Mouse (Mus musculus): ENCODE results near the gene Dok4. TPM values are rescaled to one million over a fixed set of nuclear protein-coding genes. Genes with fewer than 3 reads are reported as not detected.

Dok4 gene
- polyA plus RNA-seq, 1 experiment, result 5.3 TPM

GRCm38 (mm10) chr8:94907591-94908300 lies 31.6 kb upstream of the Dok4 start:
- no peak for TF ChIP-seq POLR2A (IDR thresholded peaks at IDR 0.05; ENCODE audit: low read depth, low read length)
- no peak for TF ChIP-seq CTCF (IDR thresholded peaks at IDR 0.05; ENCODE audit: extremely low read depth, insufficient read depth, insufficient read length, insufficient replicate concordance)
- Histone ChIP-seq H3K36me3 (ENCODE audit: control insufficient read depth, insufficient read depth, low read length) (no peaks in the 10 kb centered on the region), H3K27me3 (ENCODE audit: control insufficient read depth, insufficient read depth, low read length) (no peaks in the 10 kb centered on the region), H3K27ac (ENCODE audit: insufficient read depth, low read length) (no peak overlapping the region), H3K4me1 (ENCODE audit: control insufficient read depth, insufficient read depth, insufficient read length) (no peaks in the 10 kb centered on the region), H3K4me3 (ENCODE audit: extremely low read depth, insufficient read depth, insufficient read length) (no peak overlapping the region)
- no peak for DNase-seq (ENCODE audit: low read depth in 1 of 2, low spot score in 2 of 2)
- WGBS, result 73% methylated on average over 18 of the region's 18 CpGs

GRCm38 (mm10) chr8:94904450-94905175 lies 28.5 kb upstream of the Dok4 start:
- Histone ChIP-seq H3K4me3 (ENCODE audit: extremely low read depth, insufficient read depth, insufficient read length) (no peak overlapping the region), H3K27ac (ENCODE audit: insufficient read depth, low read length) (peak overlapping the region; percentile 29; the same call in 1 of the 2 replicates), H3K4me1 (ENCODE audit: control insufficient read depth, insufficient read depth, insufficient read length) (peaks cover 5% of the 10 kb centered on the region), H3K27me3 (ENCODE audit: control insufficient read depth, insufficient read depth, low read length) (no peaks in the 10 kb centered on the region), H3K36me3 (ENCODE audit: control insufficient read depth, insufficient read depth, low read length) (no peaks in the 10 kb centered on the region)
- 82% methylated on average over 12 of the region's 12 CpGs for WGBS
- TF ChIP-seq CTCF (IDR thresholded peaks at IDR 0.05; ENCODE audit: extremely low read depth, insufficient read depth, insufficient read length, insufficient replicate concordance) (no peak), POLR2A (IDR thresholded peaks at IDR 0.05; ENCODE audit: low read depth, low read length) (no peak)
- DNase-seq (ENCODE audit: low read depth in 1 of 2, low spot score in 2 of 2), result no peak

GRCm38 (mm10) chr8:94903709-94904108 lies 27.6 kb upstream of the Dok4 start:
- H3K4me3 ChIP-seq (ENCODE audit: extremely low read depth, insufficient read depth, insufficient read length), result no peak overlapping the region
- no peak for TF ChIP-seq CTCF (IDR thresholded peaks at IDR 0.05; ENCODE audit: extremely low read depth, insufficient read depth, insufficient read length, insufficient replicate concordance)
- TF ChIP-seq POLR2A (IDR thresholded peaks at IDR 0.05; ENCODE audit: low read depth, low read length), result no peak
- DNase-seq (ENCODE audit: low read depth in 1 of 2, low spot score in 2 of 2), result no peak
- WGBS, result 90% methylated on average over 12 of the region's 12 CpGs
- H3K4me1 ChIP-seq (ENCODE audit: control insufficient read depth, insufficient read depth, insufficient read length), result peaks cover 5% of the 10 kb centered on the region
- H3K27me3 ChIP-seq (ENCODE audit: control insufficient read depth, insufficient read depth, low read length), result no peaks in the 10 kb centered on the region
- no peak overlapping the region for H3K27ac ChIP-seq (ENCODE audit: insufficient read depth, low read length)
- no peaks in the 10 kb centered on the region for H3K36me3 ChIP-seq (ENCODE audit: control insufficient read depth, insufficient read depth, low read length)

- no peak for DNase-seq (ENCODE audit: low read depth in 1 of 2, low spot score in 2 of 2)
- 52% methylated on average over 5 of the region's 5 CpGs for WGBS
- no peak for TF ChIP-seq POLR2A (IDR thresholded peaks at IDR 0.05; ENCODE audit: low read depth, low read length)
- Histone ChIP-seq H3K4me1 (ENCODE audit: control insufficient read depth, insufficient read depth, insufficient read length) (peaks cover 5% of the 10 kb centered on the region), H3K27ac (ENCODE audit: insufficient read depth, low read length) (no peak overlapping the region), H3K36me3 (ENCODE audit: control insufficient read depth, insufficient read depth, low read length) (no peaks in the 10 kb centered on the region), H3K27me3 (ENCODE audit: control insufficient read depth, insufficient read depth, low read length) (no peaks in the 10 kb centered on the region), H3K4me3 (ENCODE audit: extremely low read depth, insufficient read depth, insufficient read length) (no peak overlapping the region)
Observed at GRCm38 (mm10) chr8:94901031-94901430, 24.9 kb upstream of the Dok4 start.

GRCm38 (mm10) chr8:94900617-94901016 lies 24.5 kb upstream of the Dok4 start:
- no peaks in the 10 kb centered on the region for H3K27me3 ChIP-seq (ENCODE audit: control insufficient read depth, insufficient read depth, low read length)
- no peak for DNase-seq (ENCODE audit: low read depth in 1 of 2, low spot score in 2 of 2)
- H3K27ac ChIP-seq (ENCODE audit: insufficient read depth, low read length), result no peak overlapping the region
- no peak overlapping the region for H3K4me3 ChIP-seq (ENCODE audit: extremely low read depth, insufficient read depth, insufficient read length)
- TF ChIP-seq POLR2A (IDR thresholded peaks at IDR 0.05; ENCODE audit: low read depth, low read length), result no peak
- TF ChIP-seq CTCF (IDR thresholded peaks at IDR 0.05; ENCODE audit: extremely low read depth, insufficient read depth, insufficient read length, insufficient replicate concordance), result no peak
- H3K4me1 ChIP-seq (ENCODE audit: control insufficient read depth, insufficient read depth, insufficient read length), result peaks cover 5% of the 10 kb centered on the region
- WGBS, result 65% methylated on average over 6 of the region's 6 CpGs
- H3K36me3 ChIP-seq (ENCODE audit: control insufficient read depth, insufficient read depth, low read length), result no peaks in the 10 kb centered on the region

DNA sequence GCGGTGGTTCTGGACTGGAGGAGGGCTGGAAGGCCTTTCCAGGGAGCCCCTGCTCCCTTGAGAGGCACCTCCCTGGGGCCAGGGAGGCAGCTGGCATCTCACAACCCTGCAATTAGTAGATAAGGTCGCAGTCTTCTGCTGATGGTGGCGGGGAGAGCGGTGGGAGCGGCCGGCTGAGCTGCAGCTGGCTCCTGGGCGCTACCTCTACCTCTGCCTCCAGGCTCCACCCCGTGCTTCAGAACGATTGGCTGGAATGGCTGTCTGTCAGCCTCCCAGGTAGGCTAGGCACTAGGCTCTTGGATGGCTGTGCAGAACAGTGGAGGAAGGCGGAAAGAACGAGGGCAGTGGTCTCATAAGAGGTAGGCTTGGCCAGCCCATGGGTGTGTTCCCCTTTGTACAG lies 23.1 kb upstream of the Dok4 start:
- DNase-seq (ENCODE audit: low read depth in 1 of 2, low spot score in 2 of 2), result no peak
- Histone ChIP-seq H3K27ac (ENCODE audit: insufficient read depth, low read length) (no peak overlapping the region), H3K4me1 (ENCODE audit: control insufficient read depth, insufficient read depth, insufficient read length) (peaks cover 5% of the 10 kb centered on the region), H3K36me3 (ENCODE audit: control insufficient read depth, insufficient read depth, low read length) (no peaks in the 10 kb centered on the region), H3K4me3 (ENCODE audit: extremely low read depth, insufficient read depth, insufficient read length) (no peak overlapping the region), H3K27me3 (ENCODE audit: control insufficient read depth, insufficient read depth, low read length) (no peaks in the 10 kb centered on the region)
- WGBS, result 55% methylated on average over 11 of the region's 11 CpGs
- TF ChIP-seq POLR2A (IDR thresholded peaks at IDR 0.05; ENCODE audit: low read depth, low read length), result no peak

DNA sequence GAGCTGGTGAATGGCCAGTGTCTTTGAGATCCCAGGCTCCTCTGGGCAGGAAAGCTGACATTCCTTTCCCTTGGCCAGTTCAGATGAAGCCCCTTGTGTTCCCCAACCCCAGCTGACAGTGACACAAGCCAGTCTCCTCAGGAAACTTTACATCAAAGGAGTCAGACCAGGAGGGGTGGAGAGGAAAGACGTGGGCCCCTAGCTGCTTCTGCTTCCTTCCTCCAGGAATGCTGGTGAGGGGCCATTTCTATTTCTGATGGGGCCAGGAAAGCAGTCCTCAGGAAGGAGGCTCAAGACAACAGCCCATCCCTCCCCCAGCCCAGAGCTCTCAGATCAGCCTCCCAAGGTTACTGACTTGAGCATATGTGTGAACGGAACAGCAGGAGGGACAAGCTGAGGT lies 16.8 kb upstream of the Dok4 start:
- Histone ChIP-seq H3K36me3 (ENCODE audit: control insufficient read depth, insufficient read depth, low read length) (no peaks in the 10 kb centered on the region), H3K4me3 (ENCODE audit: extremely low read depth, insufficient read depth, insufficient read length) (no peak overlapping the region), H3K4me1 (ENCODE audit: control insufficient read depth, insufficient read depth, insufficient read length) (no peaks in the 10 kb centered on the region), H3K27ac (ENCODE audit: insufficient read depth, low read length) (no peak overlapping the region), H3K27me3 (ENCODE audit: control insufficient read depth, insufficient read depth, low read length) (no peaks in the 10 kb centered on the region)
- WGBS, result 67% methylated on average over 2 of the region's 2 CpGs
- TF ChIP-seq POLR2A (IDR thresholded peaks at IDR 0.05; ENCODE audit: low read depth, low read length) (no peak), CTCF (IDR thresholded peaks at IDR 0.05; ENCODE audit: extremely low read depth, insufficient read depth, insufficient read length, insufficient replicate concordance) (no peak)
- no peak for DNase-seq (ENCODE audit: low read depth in 1 of 2, low spot score in 2 of 2)
